Mouse (Mus musculus): ENCODE data around the gene Cdkal1.

DNA sequence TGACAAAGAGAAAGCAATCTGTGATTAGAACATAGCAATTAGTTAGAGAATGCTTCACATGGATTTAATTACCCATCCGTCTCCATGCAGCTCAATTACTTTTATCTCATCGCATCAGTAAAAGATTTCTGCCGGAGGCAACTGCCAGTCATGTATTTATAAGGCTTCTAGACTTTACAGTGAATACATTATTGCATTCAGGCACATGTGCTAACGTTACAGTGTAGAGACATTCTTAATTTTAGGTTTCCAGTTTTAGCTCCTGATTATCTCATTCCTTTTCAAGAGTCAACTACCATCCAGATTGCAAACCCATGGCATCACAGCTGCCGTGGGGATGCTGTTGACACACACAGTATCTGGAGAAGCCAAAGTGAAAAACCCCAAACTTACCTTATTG is 289.8 kb downstream of the Cdkal1 start:
- TF ChIP-seq CTCF (IDR thresholded peaks at IDR 0.05; ENCODE audit: borderline replicate concordance, extremely low read depth, insufficient read depth, insufficient read length), result no peak
- TF ChIP-seq POLR2A (IDR thresholded peaks at IDR 0.05; ENCODE audit: borderline replicate concordance, extremely low read depth, insufficient read depth, insufficient read length, poor library complexity, severe bottlenecking), result no peak

Data from brain, embryonic 14.5 days (tissue).